Mouse (Mus musculus): ENCODE measurements at regions not wholly inside any gene's neighbourhood (a gene's known extent, or its start where the extent isn't known, plus 50 kb on each side); places are given as distances from the start of the nearest gene placed in this dataset.
"Not testable (repeated sequence)": the region's sequence is repeated elsewhere in the genome, so short reads cannot be mapped to it uniquely, and the experiment has no call there.

- no peak for DNase-seq (ENCODE audit: low read depth, low spot score)
Observed at GRCm38 (mm10) chr8:90056331-90056730, 291.8 kb downstream of the Tox3 start.

- DNase-seq (ENCODE audit: low read depth, low spot score): no peak
Observed at GRCm38 (mm10) chr8:90046779-90047178, 301.4 kb downstream of the Tox3 start.

GRCm38 (mm10) chr8:90036436-90036835 lies 311.7 kb downstream of the Tox3 start:
- no peak for DNase-seq (ENCODE audit: low read depth, low spot score)

GRCm38 (mm10) chr8:90032572-90032971 lies 315.6 kb downstream of the Tox3 start:
- no peak for DNase-seq (ENCODE audit: low read depth, low spot score)

- no peak for DNase-seq (ENCODE audit: low read depth, low spot score)
Observed at GRCm38 (mm10) chr8:90031220-90031619, 316.9 kb downstream of the Tox3 start.

- DNase-seq (ENCODE audit: low read depth, low spot score): not testable (repeated sequence)
Observed at GRCm38 (mm10) chr8:90017958-90018357, 330.2 kb downstream of the Tox3 start.

GRCm38 (mm10) chr8:90013755-90014154 lies 334.4 kb downstream of the Tox3 start:
- DNase-seq (ENCODE audit: low read depth, low spot score): no peak

- no peak for DNase-seq (ENCODE audit: low read depth, low spot score)
Observed at GRCm38 (mm10) chr8:90011682-90012409, 336.3 kb downstream of the Tox3 start.

GRCm38 (mm10) chr8:90009431-90009830 lies 338.7 kb downstream of the Tox3 start:
- DNase-seq (ENCODE audit: low read depth, low spot score): no peak

GRCm38 (mm10) chr8:90000899-90001640 lies 347.1 kb downstream of the Tox3 start:
- peak; percentile 88 for DNase-seq (ENCODE audit: low read depth, low spot score)

- no peak for DNase-seq (ENCODE audit: low read depth, low spot score)
Observed at GRCm38 (mm10) chr8:89993743-89994142, 354.4 kb downstream of the Tox3 start.

GRCm38 (mm10) chr8:89983859-89984258 lies 364.3 kb downstream of the Tox3 start:
- DNase-seq (ENCODE audit: low read depth, low spot score): no peak

GRCm38 (mm10) chr8:89982551-89982950 lies 365.6 kb downstream of the Tox3 start:
- no peak for DNase-seq (ENCODE audit: low read depth, low spot score)

GRCm38 (mm10) chr8:89981320-89981719 lies 366.8 kb downstream of the Tox3 start:
- no peak for DNase-seq (ENCODE audit: low read depth, low spot score)

- DNase-seq (ENCODE audit: low read depth, low spot score): no peak
Observed at GRCm38 (mm10) chr8:89980441-89980840, 367.7 kb downstream of the Tox3 start.

GRCm38 (mm10) chr8:89962799-89963198 lies 385.3 kb downstream of the Tox3 start:
- DNase-seq (ENCODE audit: low read depth, low spot score): no peak

GRCm38 (mm10) chr8:89957486-89957885 lies 390.7 kb downstream of the Tox3 start:
- DNase-seq (ENCODE audit: low read depth, low spot score): no peak

GRCm38 (mm10) chr8:89956482-89957020 lies 391.6 kb downstream of the Tox3 start:
- DNase-seq (ENCODE audit: low read depth, low spot score): no peak

- no peak for DNase-seq (ENCODE audit: low read depth, low spot score)
Observed at GRCm38 (mm10) chr8:89938836-89939235, 409.3 kb downstream of the Tox3 start.

GRCm38 (mm10) chr8:89934521-89934920 lies 413.6 kb downstream of the Tox3 start:
- DNase-seq (ENCODE audit: low read depth, low spot score): no peak

- no peak for DNase-seq (ENCODE audit: low read depth, low spot score)
Observed at GRCm38 (mm10) chr8:89926666-89927232, 421.4 kb downstream of the Tox3 start.

GRCm38 (mm10) chr8:89924697-89925096 lies 423.4 kb downstream of the Tox3 start:
- not testable (repeated sequence) for DNase-seq (ENCODE audit: low read depth, low spot score)
